Mouse (Mus musculus) lung, postnatal 25 days (tissue): ENCODE results near the gene Tnik.

Experiments used
- DNase-seq: peaks from one replicate; pipeline ENCODE4 v3.0.0; 2022; ENCODE audit warnings: low spot score

Gene Tnik

GRCm38 (mm10) chr3:28547965-28548730 is 285.1 kb downstream of the Tnik start:
- DNase-seq: no peak

GRCm38 (mm10) chr3:28549391-28549790 is 286.4 kb downstream of the Tnik start:
- DNase-seq: no peak

GRCm38 (mm10) chr3:28550497-28551093 is 287.6 kb downstream of the Tnik start:
- DNase-seq: no peak

- DNase-seq: no peak
Observed at GRCm38 (mm10) chr3:28551756-28552155, 288.7 kb downstream of the Tnik start.

- no peak for DNase-seq
Observed at GRCm38 (mm10) chr3:28554934-28555333, 291.9 kb downstream of the Tnik start.

GRCm38 (mm10) chr3:28555795-28556570 is 293.0 kb downstream of the Tnik start:
- DNase-seq: no peak

- peak; percentile 5 for DNase-seq
Observed at GRCm38 (mm10) chr3:28558328-28558871, 295.4 kb downstream of the Tnik start.

- no peak for DNase-seq
Observed at GRCm38 (mm10) chr3:28561408-28561807, 298.4 kb downstream of the Tnik start.

- DNase-seq: peak; percentile 12
Observed at GRCm38 (mm10) chr3:28562612-28563332, 299.8 kb downstream of the Tnik start.

- DNase-seq: no peak
Observed at GRCm38 (mm10) chr3:28564370-28565357, 301.6 kb downstream of the Tnik start.

GRCm38 (mm10) chr3:28577301-28577700 is 314.3 kb downstream of the Tnik start:
- peak; percentile 4 for DNase-seq

GRCm38 (mm10) chr3:28578950-28579615 is 316.1 kb downstream of the Tnik start:
- DNase-seq: no peak

GRCm38 (mm10) chr3:28585750-28586465 is 322.9 kb downstream of the Tnik start:
- DNase-seq: no peak

GRCm38 (mm10) chr3:28587808-28588207 is 324.8 kb downstream of the Tnik start:
- DNase-seq: no peak

- no peak for DNase-seq
Observed at GRCm38 (mm10) chr3:28591345-28591744, 328.3 kb downstream of the Tnik start.

- DNase-seq: no peak
Observed at GRCm38 (mm10) chr3:28593922-28594321, 330.9 kb downstream of the Tnik start.

- no peak for DNase-seq
Observed at GRCm38 (mm10) chr3:28599476-28599875, 336.5 kb downstream of the Tnik start.

- no peak for DNase-seq
Observed at GRCm38 (mm10) chr3:28606741-28607140, 343.7 kb downstream of the Tnik start.

GRCm38 (mm10) chr3:28612330-28612729 is 349.3 kb downstream of the Tnik start:
- DNase-seq: no peak
